Mouse (Mus musculus): ENCODE data around the gene Zpr1. TPM values are rescaled to one million over a fixed set of nuclear protein-coding genes. Genes with fewer than 3 reads are reported as not detected.
"Not testable (repeated sequence)": the region's sequence is repeated elsewhere in the genome, so short reads cannot be mapped to it uniquely, and the experiment has no call there.

The Zpr1 gene
- total RNA-seq, 2 experiments from 2014 or later: 28.9 to 35.5 TPM

DNA sequence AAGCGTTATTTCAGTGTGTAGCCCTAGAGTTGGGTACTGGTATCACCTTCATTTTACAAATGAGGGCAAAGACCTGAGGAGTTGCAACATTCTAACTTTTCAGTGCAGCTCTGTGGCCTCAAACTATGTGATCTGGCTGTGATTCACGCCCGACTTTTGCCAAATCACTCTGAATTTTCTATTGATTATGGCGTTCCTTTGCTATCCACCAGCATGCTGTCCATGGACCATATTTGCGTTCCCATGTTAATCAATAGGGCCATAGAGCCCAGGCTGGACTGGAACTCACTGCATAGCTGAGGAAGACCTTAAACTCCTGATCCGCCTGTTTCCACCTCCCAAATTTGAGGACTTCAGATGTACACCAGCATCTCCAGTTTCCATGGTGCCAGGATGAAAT is 13.8 kb upstream of the Zpr1 start:
- no peak for DNase-seq

DNA sequence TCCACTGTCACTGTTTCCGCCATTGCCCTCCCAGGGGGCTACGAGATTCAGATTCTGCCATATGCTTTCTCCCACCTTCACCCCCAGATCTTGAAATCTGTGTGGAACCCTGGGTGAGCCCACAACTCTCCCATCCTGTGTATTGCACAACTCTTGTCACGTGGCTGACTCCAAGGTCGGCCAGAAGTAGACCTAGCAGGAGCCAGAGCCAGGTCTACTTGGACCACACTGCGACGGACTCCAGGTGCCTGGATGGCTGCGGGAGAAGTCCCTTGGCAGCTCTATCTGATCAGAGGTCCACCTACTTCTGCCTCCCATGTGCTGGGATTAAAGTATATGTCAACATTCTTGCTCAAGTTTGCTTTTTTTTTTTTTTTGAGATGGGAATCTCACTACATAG is 11.7 kb upstream of the Zpr1 start:
- DNase-seq: peak; percentile 54

DNA sequence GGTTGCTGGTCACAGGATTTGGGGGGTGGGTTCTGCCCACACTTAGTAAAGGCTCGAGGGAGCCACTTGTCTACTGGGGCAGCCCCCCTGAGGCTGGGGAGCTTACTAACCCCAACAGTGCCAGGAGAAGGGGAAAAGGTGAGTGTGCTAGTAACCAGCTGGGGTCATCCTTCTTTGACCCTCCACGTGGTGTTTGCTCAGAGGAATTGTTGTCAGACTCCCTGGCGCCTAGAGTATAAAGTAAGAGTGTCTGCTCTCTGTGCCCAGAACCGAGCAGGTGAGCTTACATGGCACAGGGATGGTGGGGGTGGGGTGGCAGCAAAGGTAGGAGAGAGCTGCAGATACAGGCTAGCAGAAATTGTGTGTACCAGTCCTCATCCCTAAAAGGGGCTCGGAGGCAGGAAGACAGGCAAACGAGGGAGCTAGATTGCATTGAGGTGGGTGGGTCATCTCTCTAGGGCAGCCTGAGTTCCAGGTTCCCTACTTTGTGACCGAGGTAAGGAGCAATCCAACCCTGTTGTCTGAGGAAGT is 4.5 kb upstream of the Zpr1 start, which contains the start of gene Apoa5:
Gene Apoa5 (plus strand): TSS at position 291 of the 531 bp plus-strand sequence.
- DNase-seq: no peak

DNA sequence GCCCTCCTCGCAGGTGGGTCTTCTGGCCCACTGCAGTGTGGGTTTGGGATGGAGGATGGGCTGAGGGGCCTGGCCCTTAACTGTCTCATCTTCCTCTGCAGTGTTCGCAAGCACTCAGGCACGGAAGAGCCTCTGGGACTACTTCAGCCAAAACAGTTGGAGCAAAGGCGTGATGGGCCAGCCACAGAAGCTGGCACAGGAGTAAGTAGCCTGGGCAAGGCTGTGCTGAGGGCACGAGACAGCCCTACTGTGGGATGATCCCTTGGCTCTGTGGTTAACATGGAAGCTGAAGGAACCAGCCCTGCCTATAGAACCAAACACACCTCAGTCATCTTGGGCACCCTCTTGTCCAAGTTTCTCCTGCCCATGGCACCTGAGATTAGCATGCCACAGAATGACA is 3.7 kb upstream of the Zpr1 start:
- no peak for DNase-seq

DNA sequence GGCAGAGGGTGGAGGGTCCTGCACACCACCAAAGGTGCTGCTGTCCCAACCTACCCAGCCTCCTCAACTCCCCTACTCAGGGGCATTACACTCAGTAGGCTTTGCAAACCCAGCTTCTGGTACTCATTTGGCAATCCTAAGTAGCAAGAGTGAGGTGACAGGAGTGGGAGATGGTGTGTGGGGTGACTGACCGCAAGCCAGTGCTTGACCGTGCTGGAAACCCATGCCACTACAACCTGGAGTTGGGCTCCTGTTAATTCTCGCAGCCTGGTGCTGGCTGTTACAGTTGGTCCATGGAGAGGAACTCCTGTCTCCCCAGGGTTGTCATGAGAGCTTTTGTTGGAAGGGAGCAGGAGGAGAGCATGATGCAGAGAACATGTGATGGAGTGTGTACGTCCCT is 2.1 kb upstream of the Zpr1 start:
- DNase-seq: no peak

DNA sequence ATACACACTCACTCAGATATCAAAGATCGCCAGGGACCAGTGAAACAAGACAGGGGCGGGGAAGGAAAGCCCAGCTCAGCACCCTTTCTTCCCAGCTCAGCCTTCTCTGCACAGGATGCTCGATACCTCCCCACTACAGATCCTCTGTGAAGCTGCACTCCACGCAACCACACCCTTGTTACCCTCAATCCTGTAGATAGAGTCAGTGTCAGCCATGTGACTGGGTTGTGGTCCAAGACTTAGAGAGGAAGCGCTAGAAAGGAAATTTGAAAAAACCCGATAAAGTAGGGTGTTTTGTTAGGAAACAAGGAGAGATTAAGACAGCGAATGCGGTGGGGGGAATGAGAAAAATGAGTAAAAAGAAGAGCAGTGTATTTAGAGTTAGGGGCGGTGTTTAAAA is 794 bp upstream of the Zpr1 start:
- no peak for DNase-seq

DNA sequence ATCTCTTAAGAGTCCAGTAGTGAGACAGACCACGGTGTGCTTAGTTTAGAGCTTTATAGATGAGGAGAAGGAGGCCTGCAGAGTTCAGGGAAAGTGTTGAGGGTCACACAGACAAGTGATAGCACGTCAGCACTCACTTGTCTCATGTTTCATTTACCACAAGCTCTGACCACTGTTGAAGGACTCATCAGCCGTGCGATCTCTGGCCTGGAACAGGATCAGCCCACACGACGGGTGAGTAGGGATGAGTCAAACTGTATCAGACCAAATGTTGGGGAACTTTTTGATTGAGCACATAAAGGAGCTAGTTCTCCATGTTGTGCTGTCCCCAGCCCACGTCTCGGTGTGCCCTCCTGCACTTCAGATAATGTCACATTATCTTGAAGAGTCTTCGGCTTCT is 1.6 kb downstream of the Zpr1 start:
- DNase-seq: no peak

DNA sequence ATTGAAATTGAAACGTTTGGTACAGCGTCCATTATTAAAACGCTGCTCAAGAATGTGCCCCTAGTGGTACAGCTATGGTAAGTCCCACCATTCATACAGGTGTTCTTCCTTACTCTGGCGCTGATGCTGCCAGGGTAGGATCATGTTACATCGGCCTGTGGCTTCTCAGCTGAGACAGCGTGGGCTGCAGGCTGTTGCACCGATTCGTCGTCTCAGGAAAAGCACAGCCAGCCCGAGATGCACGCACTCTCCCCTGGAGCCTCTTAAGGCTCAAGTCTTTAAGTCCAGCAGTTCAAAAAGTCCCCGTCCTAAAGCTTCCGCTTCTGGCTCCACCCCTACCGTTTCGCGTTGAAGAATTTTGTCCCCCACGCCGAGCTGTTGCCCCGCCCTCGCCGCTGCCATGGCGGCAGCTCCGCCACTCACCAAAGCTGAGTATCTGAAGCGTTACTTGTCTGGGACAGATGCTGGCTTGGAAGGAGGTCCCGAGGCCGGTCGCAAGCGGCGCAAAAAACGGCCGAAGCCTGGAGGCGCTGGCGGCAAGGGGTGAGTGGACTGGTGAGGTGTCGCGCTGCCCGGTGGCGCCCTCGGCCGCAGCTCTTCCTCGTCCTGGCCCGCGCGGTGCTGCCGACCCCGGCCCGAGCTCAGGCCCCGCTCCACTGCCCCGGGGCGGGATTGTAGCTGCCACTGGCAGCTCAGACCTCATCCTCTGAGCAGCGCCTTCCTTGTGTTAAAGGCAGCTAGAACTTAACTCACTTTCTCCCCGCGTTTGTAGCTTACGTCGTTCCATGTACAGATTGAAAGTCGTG is 10.0 kb downstream of the Zpr1 start, which contains the start of gene Bud13:
Gene Bud13 (plus strand): TSS at position 378 of the 806 bp plus-strand sequence.
- DNase-seq: peak; percentile 98

DNA sequence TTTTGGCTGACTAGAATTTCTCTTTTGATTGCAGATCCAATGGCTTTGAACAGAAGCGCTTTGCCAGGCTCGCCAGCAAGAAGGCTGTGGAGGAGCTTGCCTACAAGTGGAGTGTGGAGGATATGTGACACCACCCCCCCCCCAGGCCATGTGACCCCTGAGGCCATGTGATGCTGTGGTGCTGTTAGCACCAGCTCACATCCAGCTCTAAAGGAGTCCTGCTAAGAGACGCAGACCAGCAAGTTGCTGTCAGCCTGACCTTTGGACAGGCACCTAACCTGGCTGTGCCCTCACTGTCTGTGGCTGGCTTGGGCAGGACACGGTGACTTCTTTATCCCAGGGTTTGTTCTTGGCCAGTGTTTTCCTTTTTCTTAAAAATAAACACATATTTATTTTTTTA is 25.5 kb downstream of the Zpr1 start:
- DNase-seq: no peak

DNA sequence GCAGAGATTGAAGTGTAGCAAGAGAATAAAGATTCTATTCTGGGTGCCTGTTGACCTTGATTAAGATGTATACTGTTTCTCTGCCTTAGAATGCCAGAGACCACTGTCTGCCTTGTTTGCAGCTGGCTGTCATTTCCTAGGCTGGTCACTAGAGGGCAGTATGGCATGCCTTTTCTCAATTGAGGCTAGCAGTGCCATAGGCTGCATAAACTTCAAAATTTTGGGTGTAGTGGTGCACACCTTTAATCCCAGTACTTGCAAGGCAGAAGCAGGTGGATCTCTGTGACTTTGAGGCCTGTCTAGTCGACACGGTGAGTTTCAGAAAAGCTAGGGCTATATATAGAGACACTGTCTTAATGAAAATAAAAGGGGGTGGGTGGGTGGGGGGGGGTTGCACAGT is 29.3 kb downstream of the Zpr1 start:
- DNase-seq: peak; percentile 75

DNA sequence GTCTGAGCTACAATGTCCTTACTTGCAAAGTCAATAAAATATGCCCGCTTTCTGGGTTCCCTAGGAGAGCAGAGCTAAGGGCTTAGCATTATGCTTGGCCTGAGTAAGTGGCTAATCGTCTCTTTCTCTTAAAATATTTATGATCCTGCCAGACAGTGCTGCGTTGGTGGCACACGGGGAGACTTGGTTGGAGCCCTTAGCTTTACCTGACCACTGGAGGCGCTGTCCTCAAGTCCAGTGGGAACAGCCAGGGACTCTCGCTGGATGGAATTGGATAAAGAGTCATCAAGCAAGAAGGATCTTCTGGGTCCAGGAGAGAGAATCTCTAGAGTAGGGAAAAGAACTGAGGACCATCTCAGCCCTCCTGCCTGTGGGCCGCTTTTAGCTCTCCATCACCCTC is 36.3 kb downstream of the Zpr1 start:
- DNase-seq: peak; percentile 31

DNA sequence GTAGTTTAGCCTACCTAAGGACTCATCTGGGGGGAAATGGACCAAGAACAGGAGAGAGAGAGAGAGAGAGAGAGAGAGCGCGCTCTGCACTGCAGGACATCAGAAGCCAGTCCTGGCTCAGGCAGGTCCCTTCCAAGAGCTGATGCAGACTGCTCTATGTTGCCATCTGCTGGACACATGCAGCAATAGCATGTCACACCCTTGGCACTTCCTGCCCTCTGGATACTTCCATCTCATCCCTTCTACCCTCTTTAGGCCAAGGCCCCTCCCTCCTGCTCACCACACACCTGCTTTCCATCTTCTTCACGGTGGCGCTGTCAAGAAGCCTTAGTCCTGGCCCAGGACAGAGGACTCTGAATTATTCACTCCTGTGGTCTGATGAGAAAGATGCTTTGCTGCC is 41.6 kb downstream of the Zpr1 start:
- peak; percentile 77 for DNase-seq

DNA sequence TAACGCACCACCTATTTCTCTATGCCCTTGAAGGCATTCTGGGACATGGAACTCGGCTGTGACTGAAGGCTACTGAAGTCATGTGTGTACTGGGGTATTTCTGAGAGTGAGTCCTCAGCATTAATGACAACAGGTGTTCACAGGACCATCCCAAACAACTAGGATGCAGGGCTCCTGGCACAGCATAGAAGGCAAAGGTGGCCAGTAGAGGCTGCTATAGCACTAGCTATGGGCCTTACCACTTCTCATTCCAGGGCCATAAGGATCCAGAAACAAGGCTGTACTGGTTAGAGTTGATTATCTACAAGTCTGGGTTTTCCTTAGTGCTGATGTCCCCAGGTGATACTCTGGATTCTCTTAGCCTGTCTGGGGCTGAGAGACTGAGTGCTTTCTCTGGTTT is 42.1 kb downstream of the Zpr1 start:
- no peak for DNase-seq

DNA sequence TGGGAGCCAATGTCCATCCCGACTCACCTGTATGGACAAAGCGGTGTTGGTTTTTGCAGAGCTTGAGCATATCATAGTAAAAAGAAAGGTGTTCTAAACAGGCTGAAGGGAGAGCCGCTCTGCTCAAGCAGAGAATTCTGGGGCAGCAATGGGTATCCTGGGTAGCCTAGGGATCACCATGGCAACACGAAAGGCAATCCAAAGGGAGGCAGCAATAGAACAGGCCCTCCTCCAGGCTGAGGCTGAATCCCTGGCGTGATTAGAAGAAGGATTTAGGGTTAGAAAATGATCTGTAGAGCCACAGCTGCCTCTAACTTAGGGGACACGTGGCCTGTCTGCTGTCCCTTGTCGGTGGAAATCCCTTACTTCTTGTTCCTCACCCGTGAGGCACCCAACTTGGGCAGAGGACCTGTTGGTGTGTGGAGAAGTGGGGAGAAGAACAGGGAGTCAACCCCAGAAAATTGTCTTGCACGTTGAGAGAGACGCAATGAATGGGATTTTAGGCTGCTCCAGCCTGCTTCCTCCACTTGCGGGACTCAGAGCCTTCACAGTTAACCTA is 43.0 kb downstream of the Zpr1 start:
- DNase-seq: no peak

DNA sequence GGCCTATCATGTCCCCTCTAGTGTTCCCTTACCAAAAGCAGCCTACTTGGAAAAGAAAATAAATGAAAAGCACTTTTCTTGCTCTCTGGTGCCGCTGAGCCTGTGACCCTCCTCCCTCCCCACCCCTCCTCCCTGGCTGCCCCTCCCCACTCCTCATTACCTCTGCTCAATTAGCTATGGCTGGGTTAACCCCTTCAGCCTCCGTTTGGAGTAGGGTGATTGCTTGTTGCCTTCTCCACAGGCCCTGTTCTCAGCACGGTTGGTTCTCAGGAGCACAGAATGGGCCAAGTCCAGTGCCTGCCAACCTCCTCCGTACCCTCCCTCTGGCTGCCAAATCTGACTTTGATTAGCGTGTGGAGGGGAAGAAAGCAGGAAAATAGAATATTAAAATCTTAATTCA is 43.5 kb downstream of the Zpr1 start:
- no peak for DNase-seq

DNA sequence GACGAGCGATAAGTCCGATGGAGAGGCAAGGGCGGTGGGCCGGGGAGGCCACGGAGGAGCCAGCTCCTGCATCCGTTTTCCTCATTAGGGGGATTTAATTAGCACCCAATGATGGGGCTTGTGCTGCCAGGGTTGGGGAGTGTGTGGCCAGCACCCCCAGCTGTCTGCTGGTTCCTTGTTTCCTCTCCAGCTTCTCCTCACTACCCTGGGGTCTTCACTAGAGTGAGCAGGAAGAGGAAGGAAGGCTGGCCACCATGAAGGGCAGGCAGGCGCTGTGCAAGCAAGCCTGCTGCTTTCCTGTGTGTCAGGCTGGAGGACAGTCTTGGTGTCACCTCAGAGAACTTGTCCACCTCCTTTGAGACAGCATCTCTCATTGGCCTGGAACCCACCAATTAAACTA is 44.0 kb downstream of the Zpr1 start:
- no peak for DNase-seq

DNA sequence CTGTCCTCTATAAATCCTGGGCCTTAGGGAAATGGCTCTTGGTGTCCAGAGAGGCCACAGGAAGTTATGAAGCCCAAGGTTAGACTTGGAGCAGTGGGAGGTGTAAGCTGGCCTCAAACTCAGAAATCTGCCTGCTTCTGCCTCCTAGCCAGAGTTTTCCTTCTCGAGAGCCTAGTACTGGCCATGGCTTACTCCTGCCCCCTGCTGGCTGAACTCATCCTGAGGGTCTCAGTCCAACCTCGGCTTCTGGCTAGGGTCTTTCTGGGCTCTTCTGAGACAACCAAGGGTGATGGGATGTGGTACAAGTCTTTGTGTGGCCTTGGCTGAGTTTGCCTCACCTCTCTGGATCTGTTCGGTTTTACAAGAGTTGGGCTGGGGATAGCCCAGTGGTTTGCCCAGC is 45.1 kb downstream of the Zpr1 start:
- DNase-seq: no peak

DNA sequence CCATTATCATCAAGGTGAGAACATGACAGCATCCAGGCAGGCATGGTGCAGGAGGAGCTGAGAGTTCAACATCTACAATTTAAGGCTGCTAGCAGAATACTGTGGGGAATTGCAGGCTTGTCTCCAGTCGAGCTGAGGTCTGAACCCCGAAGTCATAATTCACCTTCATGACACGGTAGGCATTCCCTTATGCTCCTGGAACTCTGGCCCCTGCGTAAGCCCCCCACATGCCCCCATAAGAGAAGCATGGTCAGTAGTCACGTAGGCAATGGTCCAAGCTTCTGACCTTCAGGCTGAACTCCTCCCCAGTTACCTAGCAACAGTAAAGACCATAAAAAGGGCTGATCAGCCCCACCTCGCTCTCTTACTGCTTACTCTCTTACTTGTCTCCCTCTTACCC is 47.0 kb downstream of the Zpr1 start, which contains the start of gene 4931429L15Rik:
Gene 4931429L15Rik (minus strand): TSS at position 101 of the 400 bp plus-strand sequence.
- DNase-seq: not testable (repeated sequence)

DNA sequence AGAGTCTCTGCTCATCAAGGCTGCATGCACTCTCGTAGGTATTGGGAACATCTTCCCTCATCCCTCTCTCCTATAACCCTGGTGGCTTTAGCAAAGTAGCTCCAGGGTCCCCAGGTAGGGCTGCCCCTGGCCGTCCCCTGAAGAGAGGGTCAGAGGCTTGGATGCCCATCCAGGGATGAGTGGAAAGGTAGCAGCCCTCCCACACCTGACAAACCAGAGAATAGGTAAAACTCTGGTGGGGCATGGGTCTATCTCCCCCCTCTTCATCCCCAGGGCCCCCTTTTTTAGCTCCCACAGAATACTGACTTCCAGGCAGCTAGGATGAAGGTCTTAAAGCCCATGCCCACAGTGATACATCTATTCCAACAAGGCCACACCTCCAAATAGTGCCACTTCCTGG is 47.6 kb downstream of the Zpr1 start:
- DNase-seq: no peak

DNA sequence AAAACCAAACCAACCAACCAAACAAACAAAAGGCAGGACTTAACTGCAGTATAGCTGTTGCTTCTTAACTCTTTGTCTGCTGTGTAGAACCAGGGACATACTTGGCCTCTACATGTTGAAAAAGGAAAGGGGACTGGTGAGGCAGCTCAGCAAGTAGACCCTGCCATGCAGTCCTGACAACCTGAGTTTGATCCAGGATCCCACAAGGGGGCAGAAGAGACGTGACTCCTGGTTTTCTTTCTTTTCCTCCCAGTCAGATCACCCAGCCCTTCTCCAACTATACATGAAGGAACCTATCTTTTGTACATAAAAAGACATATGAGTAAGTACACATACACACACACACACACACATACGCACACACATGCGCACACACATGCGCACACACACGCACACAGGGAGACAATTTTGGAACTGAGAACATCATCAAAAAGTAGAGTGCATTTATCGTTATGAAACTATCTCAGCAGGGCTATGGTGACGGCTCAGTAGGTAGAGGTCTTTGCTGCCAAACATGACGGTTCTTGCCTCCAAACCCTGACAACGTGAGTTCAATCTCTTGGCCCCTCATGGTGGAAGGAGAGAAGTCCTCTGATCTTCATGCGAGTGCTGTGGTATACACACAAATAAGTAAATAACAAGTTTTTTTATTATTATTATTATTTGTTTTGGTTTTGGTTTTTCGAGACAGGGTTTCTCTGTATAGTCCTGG is 54.0 kb downstream of the Zpr1 start:
- DNase-seq: no peak

DNA sequence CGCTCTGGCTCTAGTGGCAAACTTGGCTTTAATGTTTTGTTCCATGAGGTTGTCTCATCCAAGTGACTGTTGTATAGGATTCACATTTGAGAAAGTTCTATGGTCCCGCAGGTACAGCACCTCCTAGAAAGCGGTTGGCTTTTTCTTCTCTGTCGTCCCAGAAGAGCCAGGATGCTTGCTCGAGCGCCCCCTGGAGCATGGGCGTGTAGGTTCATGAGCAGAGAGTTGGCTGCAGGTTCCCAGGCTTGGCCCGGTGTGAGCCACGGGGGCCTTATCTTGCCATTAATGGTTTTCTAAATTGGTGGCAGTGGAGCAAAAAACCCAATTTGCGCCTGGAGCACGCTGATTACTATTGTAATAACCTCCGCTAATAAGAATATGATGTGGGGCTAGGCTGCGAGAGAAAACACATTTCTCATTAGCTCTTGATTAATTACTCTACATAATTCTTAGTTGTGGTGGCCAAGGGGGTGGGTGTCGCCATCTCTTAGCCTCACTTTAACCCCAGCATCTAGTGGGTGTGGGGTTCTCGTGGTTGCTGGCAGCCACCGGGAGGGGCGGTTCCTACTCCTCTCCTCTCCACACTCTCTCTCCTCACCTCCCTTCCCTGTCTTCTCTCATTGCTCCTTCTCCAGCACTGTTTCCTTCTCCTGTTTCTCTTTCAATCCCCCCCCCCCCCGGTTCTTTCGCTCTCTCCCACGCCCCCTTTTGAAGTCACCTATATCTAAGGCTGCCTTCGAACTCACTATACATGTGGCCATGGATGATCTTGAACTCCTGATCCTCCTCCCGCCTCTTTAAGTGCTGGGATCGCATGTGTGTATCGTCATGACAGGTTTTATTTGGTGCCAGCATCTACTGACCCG is 55.1 kb downstream of the Zpr1 start:
- no peak for DNase-seq
